Mouse (Mus musculus): ENCODE results near the gene Lce6a. TPM values are rescaled to one million over a fixed set of nuclear protein-coding genes. Genes with fewer than 3 reads are reported as not detected.

Lce6a gene
- not detected in 2 replicates for polyA plus RNA-seq (2014; fragmentation: Nextera tagmentation; extraction: Ambion mirVana)

DNA sequence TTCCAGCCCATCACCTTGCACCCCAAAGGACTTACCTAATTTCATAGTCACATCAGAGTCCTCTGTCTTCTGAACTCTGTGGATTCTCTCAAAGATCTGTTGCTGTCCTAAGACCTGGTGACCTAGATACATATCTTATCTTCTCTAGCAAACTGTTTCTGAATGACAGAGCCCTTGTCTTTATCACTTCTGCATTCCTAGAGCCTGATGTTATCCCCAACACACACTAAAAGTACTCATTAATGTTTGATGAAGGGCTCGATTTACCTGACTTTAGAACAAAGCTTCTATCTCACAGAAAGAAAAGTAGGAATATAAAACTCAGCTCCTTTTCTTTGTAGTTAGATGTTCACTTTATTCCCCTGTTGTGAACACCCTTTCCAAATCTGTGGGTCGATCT is at the start of gene Lce6a:
Lce6a (minus strand) TSS at position 101 of the 400 bp plus-strand sequence.
- no peak for ATAC-seq (ENCODE audit: low read depth)
- H3K4me2 ChIP-seq (ENCODE audit: low read depth, low read length), result no peak within 1 kb of the TSS
- no peaks in the 10 kb centered on the region for H3K36me3 ChIP-seq (ENCODE audit: control insufficient read depth, insufficient read depth, low read length)
- H3K4me1 ChIP-seq (ENCODE audit: control insufficient read depth, insufficient read depth, low read length), result no peaks in the 10 kb centered on the region
- no peak within 1 kb of the TSS for H3K4me3 ChIP-seq (ENCODE audit: low read depth, low read length)
- H3K9ac ChIP-seq (replicated peaks; ENCODE audit: low read depth, low read length), result no peak within 1 kb of the TSS
- no peaks in the 10 kb centered on the region for H3K9me3 ChIP-seq (ENCODE audit: control insufficient read depth, low read length)
- 83% methylated on average over 2 of the region's 2 CpGs for WGBS
- no peaks in the 10 kb centered on the region for H3K27me3 ChIP-seq (ENCODE audit: control insufficient read depth, insufficient read depth, low read length)
- no peak within 1 kb of the TSS for H3K27ac ChIP-seq (ENCODE audit: low read depth, low read length)

DNA sequence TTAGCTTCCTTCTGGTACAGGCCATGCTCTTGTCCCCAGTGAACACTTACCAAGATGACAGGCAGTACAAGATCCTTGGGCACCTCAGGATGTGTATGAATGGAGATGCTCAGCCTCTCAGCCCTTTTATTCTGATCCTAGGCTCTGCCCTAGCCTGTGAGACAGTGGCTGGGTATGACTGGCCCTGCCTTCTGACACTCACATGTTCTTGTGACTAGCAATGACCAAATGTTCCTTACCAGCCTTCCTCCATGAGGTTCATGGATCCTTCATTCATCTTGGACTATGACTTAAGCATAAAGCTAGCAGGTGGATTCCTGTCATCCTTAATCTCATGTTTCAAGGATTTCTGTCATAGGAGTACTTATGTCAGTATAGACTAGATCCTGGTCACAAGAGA is 48.8 kb upstream of the Lce6a start, which contains the start of gene Lce1a2:
Lce1a2 (minus strand) TSS at position 101 of the 400 bp plus-strand sequence.
- Histone ChIP-seq H3K27ac (ENCODE audit: low read depth, low read length) (no peak within 1 kb of the TSS), H3K9me3 (ENCODE audit: control insufficient read depth, low read length) (no peaks in the 10 kb centered on the region), H3K4me1 (ENCODE audit: control insufficient read depth, insufficient read depth, low read length) (no peaks in the 10 kb centered on the region), H3K36me3 (ENCODE audit: control insufficient read depth, insufficient read depth, low read length) (no peaks in the 10 kb centered on the region), H3K9ac (replicated peaks; ENCODE audit: low read depth, low read length) (no peak within 1 kb of the TSS), H3K4me2 (ENCODE audit: low read depth, low read length) (no peak within 1 kb of the TSS), H3K27me3 (ENCODE audit: control insufficient read depth, insufficient read depth, low read length) (no peaks in the 10 kb centered on the region), H3K4me3 (ENCODE audit: low read depth, low read length) (no peak within 1 kb of the TSS)
- ATAC-seq (ENCODE audit: low read depth), result no peak

- H3K4me2 ChIP-seq (ENCODE audit: low read depth, low read length), result no peak within 1 kb of the TSS
- H3K9ac ChIP-seq (replicated peaks; ENCODE audit: low read depth, low read length), result no peak within 1 kb of the TSS
- H3K27ac ChIP-seq (ENCODE audit: low read depth, low read length), result no peak within 1 kb of the TSS
- H3K27me3 ChIP-seq (ENCODE audit: control insufficient read depth, insufficient read depth, low read length), result no peaks in the 10 kb centered on the region
- no peaks in the 10 kb centered on the region for H3K9me3 ChIP-seq (ENCODE audit: control insufficient read depth, low read length)
- H3K4me3 ChIP-seq (ENCODE audit: low read depth, low read length), result no peak within 1 kb of the TSS
- H3K36me3 ChIP-seq (ENCODE audit: control insufficient read depth, insufficient read depth, low read length), result no peaks in the 10 kb centered on the region
- no peaks in the 10 kb centered on the region for H3K4me1 ChIP-seq (ENCODE audit: control insufficient read depth, insufficient read depth, low read length)
- no peak for ATAC-seq (ENCODE audit: low read depth)
Measured at GRCm38 (mm10) chr3:92656826-92657225, 35.4 kb upstream of the Lce6a start, which contains the start of gene Lce1b. TSS of gene Lce1b (minus strand) at chr3:92656926.

- Histone ChIP-seq H3K4me1 (ENCODE audit: control insufficient read depth, insufficient read depth, low read length) (no peaks in the 10 kb centered on the region), H3K27me3 (ENCODE audit: control insufficient read depth, insufficient read depth, low read length) (no peaks in the 10 kb centered on the region), H3K27ac (ENCODE audit: low read depth, low read length) (no peak within 1 kb of the TSS), H3K36me3 (ENCODE audit: control insufficient read depth, insufficient read depth, low read length) (no peaks in the 10 kb centered on the region), H3K4me3 (ENCODE audit: low read depth, low read length) (no peak within 1 kb of the TSS), H3K9me3 (ENCODE audit: control insufficient read depth, low read length) (no peaks in the 10 kb centered on the region), H3K4me2 (ENCODE audit: low read depth, low read length) (no peak within 1 kb of the TSS), H3K9ac (replicated peaks; ENCODE audit: low read depth, low read length) (no peak within 1 kb of the TSS)
- WGBS, result 95% methylated on average over 1 of the region's 1 CpGs
- ATAC-seq (ENCODE audit: low read depth), result no peak
Measured at GRCm38 (mm10) chr3:92648207-92648606, 26.7 kb upstream of the Lce6a start, which contains the start of gene Lce1a1. TSS of gene Lce1a1 (minus strand) at chr3:92648307.

DNA sequence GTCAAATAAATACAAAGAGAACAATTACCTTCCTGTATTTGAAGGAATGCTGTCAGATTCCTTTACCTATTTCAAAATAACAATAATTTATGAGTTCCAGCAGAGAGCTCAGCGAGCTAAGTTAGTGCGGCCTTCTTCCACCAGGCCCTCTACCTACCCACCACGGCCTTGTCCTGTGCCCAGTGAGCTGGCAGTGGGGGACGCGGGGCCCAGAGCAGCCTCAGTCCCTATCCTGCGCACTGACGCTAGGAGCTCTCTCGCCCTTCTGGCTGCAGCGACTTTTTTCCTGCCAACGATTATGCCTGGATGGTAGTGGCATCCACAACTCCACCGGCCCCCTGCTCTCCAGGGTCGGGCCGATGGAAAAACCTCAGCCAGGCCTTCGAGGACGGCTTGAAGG is 18.4 kb upstream of the Lce6a start:
- no peak overlapping the region for H3K27ac ChIP-seq (ENCODE audit: low read depth, low read length)
- no peaks in the 10 kb centered on the region for H3K4me1 ChIP-seq (ENCODE audit: control insufficient read depth, insufficient read depth, low read length)
- H3K4me3 ChIP-seq (ENCODE audit: low read depth, low read length), result no peak overlapping the region
- no peaks in the 10 kb centered on the region for H3K27me3 ChIP-seq (ENCODE audit: control insufficient read depth, insufficient read depth, low read length)
- 95% methylated on average over 15 of the region's 15 CpGs for WGBS
- H3K36me3 ChIP-seq (ENCODE audit: control insufficient read depth, insufficient read depth, low read length), result no peaks in the 10 kb centered on the region
- H3K4me2 ChIP-seq (ENCODE audit: low read depth, low read length), result no peak overlapping the region
- no peak for ATAC-seq (ENCODE audit: low read depth)
- H3K9ac ChIP-seq (replicated peaks; ENCODE audit: low read depth, low read length), result no peak overlapping the region
- H3K9me3 ChIP-seq (ENCODE audit: control insufficient read depth, low read length), result no peaks in the 10 kb centered on the region

- Histone ChIP-seq H3K27me3 (ENCODE audit: control insufficient read depth, insufficient read depth, low read length) (no peaks in the 10 kb centered on the region), H3K36me3 (ENCODE audit: control insufficient read depth, insufficient read depth, low read length) (no peaks in the 10 kb centered on the region), H3K9me3 (ENCODE audit: control insufficient read depth, low read length) (no peaks in the 10 kb centered on the region), H3K4me1 (ENCODE audit: control insufficient read depth, insufficient read depth, low read length) (no peaks in the 10 kb centered on the region), H3K4me3 (ENCODE audit: low read depth, low read length) (no peak overlapping the region), H3K9ac (replicated peaks; ENCODE audit: low read depth, low read length) (no peak overlapping the region), H3K4me2 (ENCODE audit: low read depth, low read length) (no peak overlapping the region), H3K27ac (ENCODE audit: low read depth, low read length) (no peak overlapping the region)
- ATAC-seq (ENCODE audit: low read depth), result no peak
- WGBS, result 82% methylated on average over 3 of the region's 3 CpGs
Measured at GRCm38 (mm10) chr3:92638653-92638991, 17.2 kb upstream of the Lce6a start.

DNA sequence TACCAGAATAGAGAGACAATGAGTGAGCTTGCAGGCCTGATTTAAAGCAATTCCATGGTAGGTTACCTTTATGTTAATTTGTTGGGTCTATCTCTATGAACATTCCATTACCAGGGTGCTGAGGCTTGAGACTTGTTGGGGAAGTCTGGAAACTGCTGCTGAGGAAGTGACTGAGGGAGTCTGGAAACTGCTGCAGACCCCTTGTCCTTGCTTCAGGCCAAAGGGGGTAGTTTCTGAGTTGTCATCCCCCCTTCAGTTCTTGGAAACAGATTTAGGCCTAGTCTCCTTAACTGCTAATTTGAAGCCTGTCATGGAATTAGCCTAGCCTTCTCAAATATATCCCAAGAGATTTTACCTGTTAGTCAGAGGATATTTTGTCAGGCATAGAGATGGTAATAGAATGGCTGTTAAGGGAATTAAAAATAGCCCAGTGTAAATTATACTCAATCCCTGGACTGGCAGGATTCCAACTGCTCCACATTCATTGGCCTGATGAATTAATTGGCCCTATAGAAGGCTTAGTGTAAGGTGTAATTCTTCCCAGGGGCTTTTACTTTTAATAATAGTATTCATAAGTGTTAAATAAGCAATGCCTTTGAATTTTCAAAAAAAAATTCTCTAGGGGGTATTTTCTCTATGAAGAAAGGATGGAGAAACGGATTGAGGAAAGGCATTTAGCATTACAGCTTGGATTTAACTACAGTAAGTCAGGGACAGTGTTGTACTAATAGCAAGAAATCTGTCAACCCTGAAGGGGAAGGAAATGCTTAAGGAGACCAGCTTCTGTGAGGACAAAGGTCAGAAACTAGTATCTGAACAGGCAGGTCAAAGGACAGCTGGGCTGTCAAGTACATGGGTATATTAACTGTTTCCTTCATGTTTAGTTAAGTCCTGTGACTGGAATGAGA is 16.5 kb upstream of the Lce6a start:
- Histone ChIP-seq H3K4me3 (ENCODE audit: low read depth, low read length) (no peak overlapping the region), H3K36me3 (ENCODE audit: control insufficient read depth, insufficient read depth, low read length) (no peaks in the 10 kb centered on the region), H3K27ac (ENCODE audit: low read depth, low read length) (no peak overlapping the region), H3K9ac (replicated peaks; ENCODE audit: low read depth, low read length) (no peak overlapping the region), H3K4me2 (ENCODE audit: low read depth, low read length) (no peak overlapping the region), H3K9me3 (ENCODE audit: control insufficient read depth, low read length) (no peaks in the 10 kb centered on the region), H3K27me3 (ENCODE audit: control insufficient read depth, insufficient read depth, low read length) (no peaks in the 10 kb centered on the region), H3K4me1 (ENCODE audit: control insufficient read depth, insufficient read depth, low read length) (no peaks in the 10 kb centered on the region)
- ATAC-seq (ENCODE audit: low read depth), result peak; percentile 71; the same call in 1 of the 2 replicates
- 24% methylated on average over 1 of the region's 1 CpGs for WGBS

- H3K36me3 ChIP-seq (ENCODE audit: control insufficient read depth, insufficient read depth, low read length), result no peaks in the 10 kb centered on the region
- H3K4me2 ChIP-seq (ENCODE audit: low read depth, low read length), result no peak overlapping the region
- no peak overlapping the region for H3K27ac ChIP-seq (ENCODE audit: low read depth, low read length)
- H3K9ac ChIP-seq (replicated peaks; ENCODE audit: low read depth, low read length), result no peak overlapping the region
- WGBS, result 93% methylated on average over 1 of the region's 1 CpGs
- no peaks in the 10 kb centered on the region for H3K9me3 ChIP-seq (ENCODE audit: control insufficient read depth, low read length)
- no peak overlapping the region for H3K4me3 ChIP-seq (ENCODE audit: low read depth, low read length)
- no peak for ATAC-seq (ENCODE audit: low read depth)
- H3K27me3 ChIP-seq (ENCODE audit: control insufficient read depth, insufficient read depth, low read length), result no peaks in the 10 kb centered on the region
- no peaks in the 10 kb centered on the region for H3K4me1 ChIP-seq (ENCODE audit: control insufficient read depth, insufficient read depth, low read length)
Measured at GRCm38 (mm10) chr3:92609804-92610203, 11.7 kb downstream of the Lce6a start.

DNA sequence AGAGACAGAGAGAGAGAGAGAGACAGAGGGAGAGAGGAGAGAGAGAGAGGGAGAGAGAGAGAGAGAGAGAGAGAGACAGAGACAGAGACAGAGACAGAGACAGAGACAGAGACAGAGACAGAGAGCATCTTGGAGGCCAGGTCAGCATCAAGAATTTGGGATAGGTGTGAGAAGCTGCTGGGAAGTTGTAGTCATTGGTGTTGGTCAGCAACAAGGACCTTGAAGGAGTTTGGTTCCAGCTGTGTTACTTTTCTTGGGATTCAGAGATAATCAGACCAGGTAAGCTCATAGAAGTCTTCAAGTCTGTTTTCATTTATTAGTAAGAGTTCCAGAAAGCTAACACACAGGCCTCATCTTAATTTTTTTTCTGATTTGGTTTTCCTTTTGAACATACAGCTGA is 14.1 kb downstream of the Lce6a start, which contains the start of gene 2210017I01Rik:
2210017I01Rik (minus strand) TSS at position 101 of the 400 bp plus-strand sequence.
- no peak within 1 kb of the TSS for H3K27ac ChIP-seq (ENCODE audit: low read depth, low read length)
- H3K27me3 ChIP-seq (ENCODE audit: control insufficient read depth, insufficient read depth, low read length), result no peaks in the 10 kb centered on the region
- H3K4me1 ChIP-seq (ENCODE audit: control insufficient read depth, insufficient read depth, low read length), result no peaks in the 10 kb centered on the region
- no peak for ATAC-seq (ENCODE audit: low read depth)
- H3K9ac ChIP-seq (replicated peaks; ENCODE audit: low read depth, low read length), result no peak within 1 kb of the TSS
- no peak within 1 kb of the TSS for H3K4me3 ChIP-seq (ENCODE audit: low read depth, low read length)
- no peaks in the 10 kb centered on the region for H3K9me3 ChIP-seq (ENCODE audit: control insufficient read depth, low read length)
- H3K4me2 ChIP-seq (ENCODE audit: low read depth, low read length), result no peak within 1 kb of the TSS
- no peaks in the 10 kb centered on the region for H3K36me3 ChIP-seq (ENCODE audit: control insufficient read depth, insufficient read depth, low read length)

Data from neural tube, embryonic 14.5 days (tissue).